Comparison of ENCODE assay signal across 11 mouse cellular contexts in the genomic region with DNA sequence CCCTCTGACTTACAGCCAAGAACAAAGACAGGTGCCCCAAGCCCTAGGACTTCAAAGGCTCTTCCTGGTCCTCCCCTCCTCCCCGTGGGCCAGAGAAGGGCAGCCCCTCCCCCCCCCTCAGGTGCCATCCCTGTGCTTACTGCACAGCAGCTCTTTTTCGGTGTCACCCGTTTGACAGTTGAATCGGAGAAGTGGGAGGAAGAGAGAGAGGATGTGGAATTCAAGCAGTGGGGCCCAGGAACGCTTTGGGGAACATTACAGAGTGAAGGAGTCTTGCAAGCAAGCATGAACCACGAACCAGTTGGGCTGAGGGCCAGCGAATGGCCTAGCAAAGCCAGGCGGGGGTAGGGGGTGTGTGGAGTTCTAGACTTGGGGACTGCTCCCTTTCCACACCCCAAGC. TPM values are rescaled to one million over a fixed set of nuclear protein-coding genes. Genes with fewer than 3 reads are reported as not detected.
DNase-seq lines count a peak whose midpoint lies in the region; ATAC-seq and TF ChIP-seq lines count a peak whose summit lies in the region.
"Had no signal": no experiment of that assay in that cellular context is flagged by ENCODE, and none has a peak within 500 bp of the region (broad histone marks: within the 10 kb centered on the region; RNA-seq: fewer than 3 reads in every experiment).

No protein-coding gene starts in this region.

- no peak for ATAC-seq in kidney, embryonic 16.5 days (ENCODE audit: low FRiP score, low TSS enrichment)
- ATAC-seq in stomach, embryonic 15.5 days (ENCODE audit: insufficient read depth, low FRiP score, low read depth), result no peak

- peak overlapping the region; percentile 23; the same call in 1 of the 2 replicates for H3K9ac ChIP-seq in kidney, embryonic 16.5 days (replicated peaks; ENCODE audit: low read length)
- H3K9ac ChIP-seq in MEL (ENCODE audit: control insufficient read depth, low read depth, low read length, poor library complexity, severe bottlenecking), result peak overlapping the region; percentile 97
- no peak overlapping the region for H3K9ac ChIP-seq in stomach, embryonic 15.5 days
- H3K9ac ChIP-seq: hindbrain, embryonic 13.5 days; limb, embryonic 13.5 days had no signal

- no peak for TF ChIP-seq CTCF in MEL (IDR thresholded peaks at IDR 0.05 in 2 of 3, conservative IDR thresholded peaks at IDR 0.05 in 1 of 3; ENCODE audit: control insufficient read depth in 1 of 3, insufficient read depth in 1 of 3, low read depth in 2 of 3, low read length in 3 of 3, poor library complexity in 1 of 3, severe bottlenecking in 1 of 3)

- H3K79me2 ChIP-seq in MEL (ENCODE audit: control insufficient read depth, insufficient read depth, low read length, poor library complexity), result peaks cover 43% of the 10 kb centered on the region

- TF ChIP-seq EP300 in MEL (IDR thresholded peaks at IDR 0.05; ENCODE audit: low read depth in 1 of 2, low read length in 2 of 2), result no peak

- TF ChIP-seq POLR2A in MEL (IDR thresholded peaks at IDR 0.05; ENCODE audit: control insufficient read depth in 1 of 2, insufficient read depth in 1 of 2, low read depth in 1 of 2, low read length in 2 of 2, poor library complexity in 1 of 2), result peak in 1 of 2 experiments; percentile 34; a peak in 1 of 4 replicates

- 45% methylated on average over 8 of the region's 8 CpGs for WGBS in kidney, embryonic 16.5 days
- 67% methylated on average over 8 of the region's 8 CpGs for WGBS in embryonic facial prominence, embryonic 10.5 days
- WGBS in stomach, embryonic 15.5 days, result 36% methylated on average over 8 of the region's 8 CpGs

- H3K9me3 ChIP-seq in kidney, embryonic 16.5 days (ENCODE audit: low read length), result no peaks in the 10 kb centered on the region
- H3K9me3 ChIP-seq in MEL (replicated peaks; ENCODE audit: insufficient read depth, low read length), result no peaks in the 10 kb centered on the region
- no peaks in the 10 kb centered on the region for H3K9me3 ChIP-seq in embryonic facial prominence, embryonic 10.5 days
- H3K9me3 ChIP-seq in stomach, embryonic 15.5 days, result no peaks in the 10 kb centered on the region
- H3K9me3 ChIP-seq: hindbrain, embryonic 13.5 days; limb, embryonic 13.5 days had no signal

- H3K27me3 ChIP-seq in kidney, embryonic 16.5 days (ENCODE audit: insufficient read depth, low read length), result no peaks in the 10 kb centered on the region
- no peaks in the 10 kb centered on the region for H3K27me3 ChIP-seq in MEL (ENCODE audit: control insufficient read depth in 1 of 2, insufficient read depth in 2 of 2, low read length in 2 of 2)
- H3K27me3 ChIP-seq in embryonic facial prominence, embryonic 10.5 days (replicated peaks; ENCODE audit: low read depth, poor library complexity, severe bottlenecking), result peaks cover 41% of the 10 kb centered on the region
- 0 out of 2 replicates have a peak, but pooled peaks cover 3% of the 10 kb centered on the region for H3K27me3 ChIP-seq in stomach, embryonic 15.5 days (replicated peaks)

- H3K4me1 ChIP-seq in kidney, embryonic 16.5 days (ENCODE audit: insufficient read depth, low read length), result peaks cover 33% of the 10 kb centered on the region
- H3K4me1 ChIP-seq in MEL (ENCODE audit: control insufficient read depth in 1 of 2, insufficient read depth in 2 of 2, low read length in 2 of 2), result peaks cover 5 to 28% of the 10 kb centered on the region in 2 experiments
- peaks cover 59% of the 10 kb centered on the region for H3K4me1 ChIP-seq in embryonic facial prominence, embryonic 10.5 days
- H3K4me1 ChIP-seq in stomach, embryonic 15.5 days, result 0 out of 2 replicates have a peak, but pooled peaks cover 20% of the 10 kb centered on the region

- no peak for TF ChIP-seq RAD21 in MEL (IDR thresholded peaks at IDR 0.05; ENCODE audit: low read depth, low read length)

- H3K27ac ChIP-seq in kidney, embryonic 16.5 days (ENCODE audit: low read length), result peak overlapping the region; percentile 46; the same call in 1 of the 2 replicates
- H3K27ac ChIP-seq in MEL (ENCODE audit: control insufficient read depth, low read depth, low read length), result peak overlapping the region; percentile 99
- H3K27ac ChIP-seq in embryonic facial prominence, embryonic 10.5 days (replicated peaks), result peak overlapping the region; percentile 25
- H3K27ac ChIP-seq in stomach, embryonic 15.5 days, result peak overlapping the region; percentile 14; the same call in 1 of the 2 replicates
- H3K27ac ChIP-seq: hindbrain, embryonic 13.5 days; limb, embryonic 13.5 days had no signal

- DNase-seq in kidney, postnatal 36 days, result no peak
- DNase-seq in MEL (ENCODE audit: low read depth, low spot score), result peak; percentile 67
- no peak for DNase-seq in embryonic facial prominence, embryonic 10.5 days (ENCODE audit: low spot score)
- DNase-seq in right cerebral cortex, adult 2 months (ENCODE audit: low spot score in 2 of 2), result no peak
- DNase-seq in right cerebral cortex, postnatal 4 days, result no peak
- DNase-seq: right cerebral cortex, adult 18-20 months had no signal

- H3K4me2 ChIP-seq in kidney, embryonic 16.5 days (replicated peaks; ENCODE audit: low read depth, low read length), result no peak overlapping the region
- H3K4me2 ChIP-seq in stomach, embryonic 15.5 days, result peak overlapping the region; percentile 21; the same call in 1 of the 2 replicates
- H3K4me2 ChIP-seq: hindbrain, embryonic 13.5 days; limb, embryonic 13.5 days had no signal

- H3K4me3 ChIP-seq in kidney, embryonic 16.5 days (ENCODE audit: low read length), result no peak overlapping the region
- H3K4me3 ChIP-seq in MEL (ENCODE audit: control insufficient read depth in 1 of 2, insufficient read depth in 1 of 2, low read depth in 2 of 2, low read length in 2 of 2), result peak overlapping the region; percentile 76 to 86
- H3K4me3 ChIP-seq in embryonic facial prominence, embryonic 10.5 days, result no peak overlapping the region
- H3K4me3 ChIP-seq in stomach, embryonic 15.5 days (replicated peaks), result no peak overlapping the region
- H3K4me3 ChIP-seq: hindbrain, embryonic 13.5 days; limb, embryonic 13.5 days had no signal

- no peaks in the 10 kb centered on the region for H3K36me3 ChIP-seq in kidney, embryonic 16.5 days (ENCODE audit: insufficient read depth, low read length)
- peaks cover 0 to 22% of the 10 kb centered on the region in 2 experiments; a peak in 3 of 4 replicates for H3K36me3 ChIP-seq in MEL (ENCODE audit: control insufficient read depth in 1 of 2, insufficient read depth in 2 of 2, low read length in 2 of 2)
- no peaks in the 10 kb centered on the region for H3K36me3 ChIP-seq in embryonic facial prominence, embryonic 10.5 days (replicated peaks)
- no peaks in the 10 kb centered on the region for H3K36me3 ChIP-seq in stomach, embryonic 15.5 days
- H3K36me3 ChIP-seq: hindbrain, embryonic 13.5 days; limb, embryonic 13.5 days had no signal

TF ChIP-seq in MEL, 35 proteins besides CTCF, POLR2A, EP300 and RAD21:
- no peak for TF ChIP-seq JUND (IDR thresholded peaks at IDR 0.05; ENCODE audit: low read depth, low read length)
- peak; percentile 18; the same call in 1 of the 2 replicates for TF ChIP-seq MAZ (IDR thresholded peaks at IDR 0.05; ENCODE audit: low read depth, low read length)
- TF ChIP-seq CHD1 (IDR thresholded peaks at IDR 0.05; ENCODE audit: low read depth, low read length), result peak; percentile 15; the same call in 1 of the 2 replicates
- TF ChIP-seq MXI1 (IDR thresholded peaks at IDR 0.05; ENCODE audit: low read depth, low read length), result peak; percentile 6; the same call in 1 of the 2 replicates

RNA-seq across cellular contexts. Expression of a gene that starts 0.9 kb away (rescaled TPM):
- polyA plus RNA-seq in kidney, embryonic 16.5 days (2015; fragmentation: Nextera tagmentation; extraction: Ambion mirVana), result 0.99 and 1.6 TPM in 2 replicates
- 173 and 202 TPM in 2 replicates for total RNA-seq in MEL (2012; rRNA removed)
- 100 to 1,000 TPM in 1 of 2 experiments, not detected in 1; 215 TPM for polyA plus RNA-seq in MEL (2012; ENCODE audit: insufficient read depth in 1 of 2, insufficient read length in 2 of 2, low read depth in 1 of 2, low replicate concordance in 2 of 2, missing spikeins in 1 of 2)
- 1.3 and 2.1 TPM in 2 replicates for polyA plus RNA-seq in embryonic facial prominence, embryonic 10.5 days (2016; fragmentation: Nextera tagmentation; extraction: Ambion mirVana)
- 2.4 and 3.3 TPM in 2 replicates for polyA plus RNA-seq in stomach, embryonic 15.5 days (2015; fragmentation: Nextera tagmentation; extraction: Ambion mirVana)

RNA-seq across cellular contexts. Expression of a gene that starts 15.1 kb away (rescaled TPM):
- 42.9 and 46.7 TPM in 2 replicates for polyA plus RNA-seq in kidney, embryonic 16.5 days (2015; fragmentation: Nextera tagmentation; extraction: Ambion mirVana)
- 8.0 and 9.0 TPM in 2 replicates for total RNA-seq in MEL (2012; rRNA removed)
- polyA plus RNA-seq in MEL (2012; ENCODE audit: insufficient read depth in 1 of 2, insufficient read length in 2 of 2, low read depth in 1 of 2, low replicate concordance in 2 of 2, missing spikeins in 1 of 2), result 10 to 100 TPM in 1 of 2 experiments, not detected in 1; 47.7 TPM
- polyA plus RNA-seq in embryonic facial prominence, embryonic 10.5 days (2016; fragmentation: Nextera tagmentation; extraction: Ambion mirVana), result 48.3 and 50.3 TPM in 2 replicates
- polyA plus RNA-seq in stomach, embryonic 15.5 days (2015; fragmentation: Nextera tagmentation; extraction: Ambion mirVana), result 54.9 and 55.4 TPM in 2 replicates

RNA-seq across cellular contexts. Expression of a gene that starts 26.5 kb away (rescaled TPM):
- 0.76 and 0.77 TPM in 2 replicates for polyA plus RNA-seq in kidney, embryonic 16.5 days (2015; fragmentation: Nextera tagmentation; extraction: Ambion mirVana)
- 0.04 and 0.07 TPM in 2 replicates for total RNA-seq in MEL (2012; rRNA removed)
- under 1 TPM in 1 of 2 experiments, not detected in 1; 0.10 TPM for polyA plus RNA-seq in MEL (2012; ENCODE audit: insufficient read depth in 1 of 2, insufficient read length in 2 of 2, low read depth in 1 of 2, low replicate concordance in 2 of 2, missing spikeins in 1 of 2)
- polyA plus RNA-seq in embryonic facial prominence, embryonic 10.5 days (2016; fragmentation: Nextera tagmentation; extraction: Ambion mirVana), result 0.73 and 1.1 TPM in 2 replicates
- 1.6 and 1.8 TPM in 2 replicates for polyA plus RNA-seq in stomach, embryonic 15.5 days (2015; fragmentation: Nextera tagmentation; extraction: Ambion mirVana)
- total RNA-seq: monocyte, adult 5-6 weeks had no signal

RNA-seq across cellular contexts. Expression of a gene that starts 35.9 kb away (rescaled TPM):
- polyA plus RNA-seq in kidney, embryonic 16.5 days (2015; fragmentation: Nextera tagmentation; extraction: Ambion mirVana), result 0.10 TPM in 1 of 2 replicates, not detected in the other
- not detected in 2 replicates for total RNA-seq in MEL (2012; rRNA removed)
- polyA plus RNA-seq in MEL (2012; ENCODE audit: insufficient read depth in 1 of 2, insufficient read length in 2 of 2, low read depth in 1 of 2, low replicate concordance in 2 of 2, missing spikeins in 1 of 2), result not detected
- polyA plus RNA-seq in embryonic facial prominence, embryonic 10.5 days (2016; fragmentation: Nextera tagmentation; extraction: Ambion mirVana), result not detected in 2 replicates
- 0.35 and 0.78 TPM in 2 replicates for polyA plus RNA-seq in stomach, embryonic 15.5 days (2015; fragmentation: Nextera tagmentation; extraction: Ambion mirVana)
- total RNA-seq: monocyte, adult 5-6 weeks had no signal

Comparison
In these comparisons a context has a peak if more than half of its experiments do, and no peak if none do; other contexts are left out.
1. H3K27ac ChIP-seq: peak in every context shown above with its lines; median percentile 99 in MEL; 46 in kidney, embryonic 16.5 days; 25 in embryonic facial prominence, embryonic 10.5 days; 14 in stomach, embryonic 15.5 days.
2. H3K4me3 ChIP-seq: peak in MEL (2 of 2); none in kidney, embryonic 16.5 days (single experiment), embryonic facial prominence, embryonic 10.5 days (single experiment) and stomach, embryonic 15.5 days (single experiment).